Mouse (Mus musculus) spleen, adult 12 weeks (tissue): ENCODE measurements around the gene Fbxl3.

ENCODE experiments used
- DNase-seq: peaks from one replicate; pipeline ENCODE4 v3.0.0; 2022; ENCODE audit warnings: low spot score

The Fbxl3 gene

DNA sequence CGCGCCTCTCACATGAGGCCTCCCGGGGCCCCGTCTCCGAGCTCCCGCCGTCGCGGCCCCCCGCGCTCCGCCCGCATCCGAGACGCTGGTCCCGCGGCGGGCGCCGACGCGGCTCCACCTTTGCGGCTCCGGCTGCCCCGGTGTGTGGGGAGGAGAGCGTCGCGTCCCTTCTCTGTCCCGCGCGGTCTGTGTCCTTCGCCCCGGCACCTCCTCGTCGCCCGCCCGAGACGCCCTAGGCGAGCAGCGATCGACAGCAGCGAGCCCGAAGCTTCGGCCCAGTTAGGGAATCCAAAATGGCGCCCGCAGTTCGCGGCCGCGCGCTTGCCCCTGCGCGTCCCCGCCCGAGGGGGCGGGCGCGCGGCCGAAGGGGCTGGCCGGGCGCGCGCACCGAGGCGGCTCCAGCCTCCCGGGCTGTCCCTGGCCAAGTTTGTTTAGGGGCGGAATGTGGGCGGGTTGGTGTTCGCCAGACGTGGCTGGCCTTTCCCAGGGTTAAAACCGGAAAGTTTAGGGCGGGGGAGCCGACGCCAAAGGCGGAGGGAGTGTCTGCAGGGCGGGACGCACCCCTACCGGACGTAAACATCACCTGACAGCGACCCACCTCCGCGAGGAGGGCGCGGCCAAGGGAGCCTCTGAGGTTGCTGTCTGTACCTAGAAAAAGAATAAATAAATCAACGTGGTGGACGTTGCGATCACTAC is at the start of gene Fbxl3:
Fbxl3 (minus strand) TSS at position 329 of the 696 bp plus-strand sequence.
- DNase-seq, result peak; percentile 87

DNA sequence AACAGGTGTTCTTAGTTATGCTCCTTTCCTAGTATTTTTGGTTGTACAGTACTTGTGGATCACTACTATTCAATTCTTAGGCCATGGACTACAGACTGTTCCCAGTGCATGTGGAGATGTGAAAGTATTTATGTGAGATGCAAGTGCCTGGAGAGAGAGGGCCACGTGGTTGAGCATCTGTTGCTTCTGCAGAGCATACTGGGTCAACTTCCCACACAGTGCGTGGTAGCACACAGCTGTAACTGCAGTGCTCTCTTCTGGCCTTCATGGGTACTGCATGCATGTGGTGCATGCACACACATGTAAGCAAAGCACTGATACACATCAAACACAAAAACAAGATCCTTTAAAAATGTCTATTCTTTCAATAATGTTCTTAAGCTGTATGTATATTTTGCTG is 32.6 kb upstream of the Fbxl3 start:
- DNase-seq, result no peak

DNA sequence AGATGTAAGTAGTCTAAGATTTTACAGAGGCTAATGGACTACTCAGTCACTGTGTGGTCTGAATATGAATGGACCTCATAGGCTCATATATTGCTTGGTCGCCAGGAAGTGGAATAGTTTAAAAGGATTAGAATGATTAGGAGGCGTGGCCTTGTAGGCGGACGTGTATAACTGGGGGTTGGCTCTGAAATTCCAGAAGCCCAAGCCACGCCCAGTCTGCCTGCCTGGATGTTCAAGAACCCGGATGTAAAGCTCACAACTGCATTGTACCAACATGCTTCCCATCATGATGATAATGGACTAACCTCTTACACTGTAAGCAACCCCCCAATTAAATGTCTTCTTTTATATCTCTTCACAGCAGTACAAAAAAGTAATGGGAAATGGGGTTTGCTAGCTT is 26.4 kb upstream of the Fbxl3 start:
- no peak for DNase-seq

DNA sequence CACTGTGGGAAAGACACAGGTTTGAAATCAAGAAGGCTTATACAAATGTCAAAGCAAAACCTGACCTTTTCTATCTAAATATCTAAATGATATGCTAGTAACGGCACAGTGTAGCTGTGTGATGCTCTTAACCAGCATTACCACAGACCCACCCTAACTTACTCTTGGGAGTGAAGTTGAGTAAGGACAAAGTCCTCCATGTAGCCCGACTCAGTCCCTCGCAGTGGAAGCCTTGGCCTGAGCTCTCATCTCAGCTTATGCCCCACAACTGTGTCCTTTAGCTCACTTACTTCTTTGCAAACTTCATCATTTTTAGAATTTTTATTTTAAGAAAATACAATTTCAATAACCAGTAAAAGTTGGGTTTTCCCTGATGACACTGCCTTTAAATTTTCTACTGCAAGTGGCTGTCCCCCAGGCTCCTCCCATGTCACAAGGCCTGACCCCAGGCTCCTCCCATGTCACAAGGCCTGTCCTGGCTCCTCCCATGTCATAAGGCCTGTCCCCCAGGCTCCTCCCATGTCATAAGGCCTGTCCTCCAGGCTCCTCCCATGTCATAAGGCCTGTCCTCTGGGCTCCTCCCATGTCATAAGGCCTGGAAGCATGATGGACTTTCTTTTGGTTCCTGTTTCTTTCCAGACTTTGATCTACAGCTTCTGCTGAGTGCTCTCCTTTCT is 15.8 kb upstream of the Fbxl3 start:
- DNase-seq, result no peak

DNA sequence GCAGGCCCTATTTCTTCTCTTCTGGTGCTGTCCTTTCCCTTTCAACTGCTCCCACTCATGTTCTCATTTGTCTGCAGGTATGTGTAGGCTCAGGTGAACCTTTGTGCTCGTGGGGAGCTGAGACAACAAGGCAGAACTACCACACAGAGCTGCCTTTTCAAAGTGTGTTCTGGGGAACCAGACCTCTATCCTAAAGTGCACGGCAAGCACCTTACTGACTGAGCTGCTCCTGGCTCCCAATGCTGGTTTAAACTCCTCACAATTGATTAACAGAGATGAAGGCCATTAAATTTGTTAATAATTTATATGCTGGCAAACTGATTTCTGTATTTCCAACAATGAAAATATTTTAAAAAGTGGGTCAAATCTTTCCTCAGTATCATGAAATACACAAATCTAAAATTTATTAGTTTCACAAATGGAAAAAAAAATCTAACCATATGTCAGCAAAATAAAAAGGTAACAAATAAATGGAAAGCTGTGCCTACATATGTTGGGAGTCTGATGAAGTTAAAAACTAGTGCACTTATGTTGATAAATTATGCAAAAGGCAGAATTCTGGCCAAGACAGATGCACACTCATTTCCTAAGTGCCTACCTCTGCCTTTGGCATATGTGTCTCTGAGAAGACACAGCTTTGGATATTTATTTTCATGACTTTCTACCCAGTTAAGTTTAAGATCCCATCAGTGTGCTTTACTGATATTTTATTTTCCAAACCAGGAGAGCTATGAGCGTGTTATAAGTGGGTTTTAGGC is 13.4 kb upstream of the Fbxl3 start:
- DNase-seq, result no peak

DNA sequence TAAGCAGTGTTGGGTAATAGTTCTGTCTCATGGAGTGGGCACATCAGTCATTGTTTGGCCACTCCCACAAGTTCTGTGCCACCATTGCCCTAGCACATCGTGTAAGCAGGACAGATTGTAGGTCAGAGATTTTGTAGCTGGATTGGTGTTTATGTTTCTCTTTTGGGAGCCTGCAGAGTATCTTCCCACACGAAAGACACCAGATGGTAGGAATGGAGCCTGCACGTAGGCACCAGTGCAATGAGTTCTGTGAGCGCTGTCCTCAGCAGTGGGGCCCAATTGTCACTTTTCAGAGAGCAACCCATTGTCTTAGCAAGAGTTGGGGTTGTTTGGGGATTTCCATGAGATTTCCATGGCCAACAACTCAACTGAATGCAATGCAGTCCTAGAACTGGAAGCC is 10.6 kb upstream of the Fbxl3 start:
- no peak for DNase-seq

DNA sequence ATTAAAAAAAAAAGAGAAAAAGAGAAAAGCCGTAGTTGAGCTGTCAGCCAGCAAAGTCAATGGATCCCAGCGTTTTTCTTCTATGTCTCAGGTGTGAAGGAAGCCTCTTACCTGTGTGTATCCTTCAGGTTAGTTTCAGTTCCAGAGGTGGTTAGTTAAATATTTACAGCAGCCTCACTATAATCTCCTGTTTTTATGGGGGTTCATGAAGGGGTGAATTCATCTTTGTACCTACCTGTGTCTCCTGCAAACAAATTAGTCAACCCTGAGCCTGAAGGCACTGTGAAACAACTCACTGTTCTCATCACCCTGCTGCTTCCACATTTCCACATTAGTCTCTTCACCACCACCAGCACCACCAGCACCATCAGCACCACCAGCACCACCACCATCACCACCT is 6.9 kb upstream of the Fbxl3 start:
- DNase-seq, result no peak

DNA sequence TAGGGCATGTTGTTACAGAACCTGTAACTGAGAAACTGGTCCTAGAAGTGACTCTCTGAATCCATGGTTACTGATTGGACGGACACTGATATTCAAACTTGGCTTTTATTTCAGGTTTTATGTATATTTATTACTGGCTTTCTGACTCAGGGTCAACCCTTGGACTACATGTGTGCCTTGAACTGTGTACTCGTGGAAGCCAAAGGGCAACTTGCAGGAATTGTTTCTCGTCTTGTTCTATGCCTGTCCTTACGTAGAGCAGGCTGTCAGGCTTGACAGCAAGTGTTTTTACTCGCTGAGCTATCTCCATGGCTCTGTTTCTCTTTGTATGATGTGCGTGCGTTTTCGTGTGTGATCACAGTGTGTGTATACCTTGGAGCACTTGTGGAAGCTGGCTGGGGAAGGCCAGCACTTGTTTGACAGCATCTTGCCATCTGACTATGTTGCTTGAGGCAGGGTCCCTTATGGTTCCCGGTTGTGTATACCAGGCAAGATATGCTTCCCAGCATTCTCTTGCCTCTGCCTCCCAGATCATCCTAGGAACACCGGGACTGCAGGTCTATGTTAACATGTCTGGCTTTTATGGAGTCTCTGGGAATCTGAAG is 3.5 kb upstream of the Fbxl3 start:
- DNase-seq, result no peak

DNA sequence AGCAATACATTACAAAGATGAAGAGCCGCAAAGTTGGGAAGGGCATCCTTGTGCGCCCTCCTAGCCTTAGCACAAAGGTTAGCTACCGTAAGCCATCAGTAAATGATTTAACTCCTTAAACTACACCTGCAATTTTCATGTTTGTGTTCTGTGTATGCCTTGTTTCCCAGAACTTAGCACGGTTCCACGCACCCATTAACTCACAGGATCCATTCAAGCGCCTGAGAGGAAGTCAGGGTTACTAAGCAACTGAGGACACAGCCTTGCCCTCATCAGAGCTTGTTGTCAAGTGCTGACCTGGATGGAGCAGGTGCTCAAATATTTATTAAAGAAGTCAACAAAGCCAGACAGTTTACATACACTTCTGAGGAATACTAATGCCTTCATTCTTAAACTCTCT is 2.9 kb upstream of the Fbxl3 start:
- no peak for DNase-seq

DNA sequence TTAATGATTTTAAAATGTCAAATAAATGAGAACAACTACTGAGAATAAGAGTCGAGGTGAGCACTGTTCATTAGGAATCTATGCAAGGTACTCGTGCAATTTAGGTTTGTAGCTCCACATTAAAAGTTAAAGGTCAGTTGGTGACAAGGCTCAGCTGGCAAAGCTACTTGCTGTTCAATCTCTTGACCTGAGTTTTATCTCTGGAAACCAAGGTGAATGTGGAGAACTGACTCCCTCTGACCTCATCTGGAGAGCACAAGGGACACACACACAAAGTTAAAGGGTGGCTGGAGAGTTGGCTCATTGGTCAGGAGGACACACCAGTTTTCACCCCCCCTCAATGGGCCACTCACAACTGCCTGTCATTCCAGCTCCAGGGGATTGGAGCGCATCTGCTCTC is 1.8 kb upstream of the Fbxl3 start:
- DNase-seq, result no peak

DNA sequence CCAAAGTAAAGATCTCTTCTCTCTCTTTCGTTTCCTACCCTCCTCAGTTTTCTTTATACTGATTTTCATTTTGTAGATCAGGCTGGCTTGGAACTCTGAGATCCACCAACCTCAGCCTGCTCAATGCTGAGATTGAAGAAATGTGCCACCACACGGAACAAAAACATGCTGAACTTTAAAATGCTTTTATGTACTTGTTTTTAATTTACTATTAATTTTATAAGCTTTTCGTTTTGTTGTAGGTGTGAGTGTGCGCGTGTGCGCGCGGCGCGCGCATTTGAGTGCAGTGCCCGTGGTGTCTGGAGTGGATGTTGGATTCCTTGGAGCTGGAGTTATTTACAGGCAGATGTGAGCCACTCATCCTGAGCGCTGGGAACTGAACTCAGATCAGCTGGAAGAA is 930 bp upstream of the Fbxl3 start:
- DNase-seq, result no peak

DNA sequence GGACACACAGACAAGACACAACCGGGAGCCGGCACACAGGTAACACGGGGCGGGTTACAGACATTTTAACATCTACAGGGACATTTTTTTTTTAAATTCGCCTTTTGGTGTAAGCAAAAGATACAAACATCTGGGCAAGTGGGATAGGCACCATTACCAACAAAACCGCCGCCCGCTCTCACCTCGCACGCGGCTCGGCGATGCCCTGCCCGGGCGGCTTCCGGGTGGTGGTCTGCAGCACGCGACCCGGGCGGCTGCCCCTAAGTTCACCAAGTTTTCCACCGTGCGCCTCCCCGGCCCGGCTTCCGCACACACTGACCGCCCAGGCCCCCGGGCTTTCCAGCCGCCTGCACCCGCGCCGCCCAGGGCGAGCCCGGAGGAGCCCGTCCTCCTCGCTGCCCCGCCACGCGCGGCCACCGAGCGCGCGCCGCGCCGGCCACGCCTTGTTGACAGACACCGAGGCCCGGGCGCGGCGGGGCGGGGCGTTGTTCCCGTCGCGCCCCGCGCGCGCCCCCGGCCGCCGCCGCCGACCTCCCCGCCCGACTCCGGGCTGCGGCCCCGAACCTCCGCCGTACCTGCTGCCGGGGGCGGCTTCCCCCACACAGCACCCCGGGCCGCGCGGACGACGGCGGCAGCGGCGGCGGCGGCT is 655 bp downstream of the Fbxl3 start:
- peak; percentile 82 for DNase-seq

DNA sequence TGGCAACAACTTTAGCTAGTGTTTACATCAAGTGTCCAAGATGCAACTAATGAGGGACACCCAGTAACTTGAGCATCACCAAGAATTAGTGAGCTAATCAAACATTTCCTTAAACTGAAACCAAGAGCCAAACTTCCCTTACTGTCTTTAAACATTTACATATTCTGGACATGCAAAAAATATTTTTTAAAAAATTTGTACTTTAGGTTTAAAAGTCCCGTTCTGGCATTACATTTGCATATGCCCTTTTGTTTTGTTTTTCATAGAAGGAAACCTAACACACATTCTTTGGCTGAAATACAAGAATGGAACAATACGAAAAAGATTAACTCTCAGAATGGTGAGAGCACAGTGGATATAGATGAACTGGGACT is 1.2 kb downstream of the Fbxl3 start:
- DNase-seq, result no peak

DNA sequence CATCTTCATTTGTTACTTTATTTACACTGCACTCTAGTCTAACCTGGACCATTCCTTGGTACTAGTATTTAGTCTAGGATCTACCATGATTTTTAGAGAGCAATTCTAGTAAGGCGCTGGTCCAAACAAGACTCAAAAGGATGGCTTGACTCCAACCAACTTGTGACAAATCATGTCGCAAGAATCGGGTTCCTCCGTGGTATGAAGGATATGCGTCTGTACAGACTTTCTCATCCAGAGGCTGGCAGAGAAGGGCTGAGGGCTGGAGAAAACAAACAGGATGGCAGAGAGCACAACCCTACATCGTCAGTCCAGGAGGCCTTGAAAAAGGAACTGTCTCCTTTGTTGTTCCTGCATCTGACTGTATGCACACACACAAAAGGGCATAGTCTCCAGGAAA is 2.7 kb downstream of the Fbxl3 start:
- no peak for DNase-seq

DNA sequence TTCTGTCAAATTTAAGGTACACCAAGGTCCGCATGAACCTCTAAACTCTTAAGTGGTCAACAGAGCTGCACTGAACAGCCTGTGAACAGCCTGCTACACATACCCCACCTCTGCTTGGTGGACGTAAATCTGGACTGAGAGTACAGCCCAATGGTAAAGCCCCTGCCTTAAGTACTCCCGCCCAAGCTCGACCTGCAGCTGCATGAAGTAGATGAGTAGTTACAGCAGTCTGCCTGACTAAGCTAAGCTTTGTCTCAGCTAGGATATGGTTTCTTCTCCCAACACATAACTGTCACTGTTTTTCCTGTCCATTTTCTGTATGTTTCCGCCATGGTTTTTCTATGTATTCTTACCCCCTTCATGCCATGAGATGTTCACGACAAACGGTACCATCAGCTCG is 3.5 kb downstream of the Fbxl3 start:
- no peak for DNase-seq

DNA sequence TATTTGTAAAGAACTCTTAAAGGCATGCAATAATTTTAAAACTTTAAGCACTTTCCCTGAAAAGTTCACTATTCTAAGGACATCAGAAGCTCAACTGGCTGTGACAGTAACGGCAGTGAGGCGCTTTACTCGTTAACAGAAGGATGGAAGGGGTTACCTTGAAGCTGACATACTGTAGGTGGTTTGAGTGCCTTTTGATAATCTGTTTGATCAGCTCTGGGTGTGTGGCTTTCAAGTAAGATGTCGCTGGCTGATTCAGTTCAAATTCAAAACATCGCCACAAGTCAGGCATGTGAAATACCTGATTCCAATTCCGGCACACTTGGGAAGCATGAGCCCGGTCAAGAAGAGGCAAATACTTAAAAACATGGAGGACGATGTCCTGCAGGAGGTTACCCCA is 4.3 kb downstream of the Fbxl3 start:
- DNase-seq, result no peak

DNA sequence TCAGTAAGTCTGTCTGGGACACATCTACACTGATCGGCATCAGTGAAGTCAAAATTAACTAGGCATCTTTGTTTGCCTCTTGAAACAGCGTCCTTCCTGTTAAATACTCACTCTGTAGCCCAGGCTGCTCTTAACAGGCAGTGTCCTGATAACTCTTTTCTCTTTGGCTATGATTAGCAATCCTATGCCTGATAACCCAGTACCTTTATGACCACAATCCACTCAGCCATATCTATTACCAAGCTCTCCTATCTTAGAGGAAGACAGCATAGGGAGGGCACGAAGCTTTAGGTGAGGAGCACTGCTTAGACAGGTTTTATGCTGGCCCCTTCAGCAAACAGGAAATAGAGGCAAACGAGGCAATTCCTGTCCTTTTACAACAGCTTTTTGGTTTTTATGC is 5.7 kb downstream of the Fbxl3 start:
- DNase-seq, result no peak

DNA sequence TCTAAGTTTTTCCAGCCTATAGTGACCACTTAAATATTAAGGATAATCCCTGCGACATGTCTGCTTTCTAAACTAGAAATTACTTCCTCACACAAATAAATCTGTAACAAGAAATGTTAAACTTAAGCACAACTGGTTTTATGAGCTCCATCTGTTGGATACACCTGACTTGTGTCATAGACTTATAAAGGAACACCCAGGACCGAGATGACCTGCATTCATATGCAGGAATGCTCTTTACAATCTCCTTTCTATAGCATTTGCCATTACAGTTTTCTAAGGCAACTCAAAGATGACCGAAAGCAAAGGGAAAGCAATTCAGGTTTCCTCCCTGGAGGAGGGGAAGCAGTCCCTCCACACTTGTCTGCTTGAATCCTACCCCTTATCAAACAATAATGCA is 6.1 kb downstream of the Fbxl3 start:
- no peak for DNase-seq

DNA sequence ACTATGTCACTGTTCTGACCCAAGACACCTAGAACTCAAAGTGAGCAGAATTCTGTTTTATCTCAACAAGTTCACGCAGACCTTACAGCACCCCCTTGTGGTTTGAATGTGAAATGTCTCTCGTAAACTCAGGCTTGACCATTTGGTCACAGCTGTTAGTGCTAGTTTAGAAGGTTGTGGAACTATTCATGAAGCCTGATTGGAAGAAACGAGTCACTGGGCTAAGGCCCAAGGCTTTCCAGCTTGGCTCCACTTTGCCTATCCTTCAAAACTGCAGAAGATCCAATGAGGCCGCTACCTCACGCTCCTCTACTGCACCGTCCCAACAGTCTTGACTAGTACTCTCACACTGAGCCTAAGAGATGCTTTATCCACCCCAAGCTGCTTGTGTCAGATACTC is 10.7 kb downstream of the Fbxl3 start:
- DNase-seq, result peak; percentile 27

DNA sequence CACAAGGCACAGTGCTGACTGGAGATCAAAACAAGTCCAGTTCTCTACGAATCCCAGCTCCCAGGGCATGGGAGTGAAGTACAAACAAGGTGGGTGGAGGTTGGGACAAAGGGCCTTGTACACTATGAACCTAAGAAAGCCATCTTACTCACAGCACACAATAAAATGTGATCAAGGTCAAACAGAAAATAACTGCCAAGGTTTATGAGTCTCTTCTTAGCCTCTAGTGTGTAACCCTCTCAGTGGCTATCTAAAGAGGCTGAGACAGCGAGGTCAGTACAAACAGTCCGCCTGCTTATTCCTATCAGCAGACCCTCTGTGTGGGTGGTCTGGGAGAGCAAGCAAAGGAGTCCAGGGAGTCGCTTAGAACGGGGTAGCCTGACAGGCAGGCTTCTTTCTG is 11.5 kb downstream of the Fbxl3 start:
- DNase-seq, result no peak

DNA sequence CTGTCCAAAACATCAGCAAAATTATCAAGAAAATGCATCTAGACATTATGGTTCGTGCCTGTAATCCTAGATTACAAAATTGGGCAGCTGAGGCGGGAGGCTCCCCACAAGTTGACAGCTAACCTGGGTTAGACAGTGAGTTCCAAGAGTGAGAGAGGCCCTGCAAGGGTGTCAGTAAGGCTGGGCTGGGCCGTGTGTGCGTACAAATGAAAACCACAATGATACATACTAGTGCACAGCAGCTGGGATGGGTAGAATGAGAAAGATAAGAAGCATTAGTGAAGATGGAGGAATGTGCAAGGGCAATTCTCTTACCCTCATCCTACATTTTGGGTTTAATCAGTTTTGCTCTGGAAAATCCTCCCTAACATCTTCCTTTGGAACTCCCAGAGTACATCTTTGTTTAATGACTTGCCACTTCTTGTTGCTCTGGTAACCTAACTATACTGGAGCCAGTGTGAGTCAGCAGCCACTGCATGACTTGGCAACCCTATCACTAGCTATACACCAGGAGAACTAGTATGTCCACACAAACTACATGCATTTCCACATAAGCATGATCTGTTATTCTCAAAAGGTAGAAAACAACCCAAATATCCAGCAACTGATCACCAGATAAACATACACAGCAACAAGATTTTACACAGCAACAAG is 12.6 kb downstream of the Fbxl3 start:
- DNase-seq, result peak; percentile 58
